Comparison of ENCODE assay signal across 16 mouse cellular contexts in the genomic region with DNA sequence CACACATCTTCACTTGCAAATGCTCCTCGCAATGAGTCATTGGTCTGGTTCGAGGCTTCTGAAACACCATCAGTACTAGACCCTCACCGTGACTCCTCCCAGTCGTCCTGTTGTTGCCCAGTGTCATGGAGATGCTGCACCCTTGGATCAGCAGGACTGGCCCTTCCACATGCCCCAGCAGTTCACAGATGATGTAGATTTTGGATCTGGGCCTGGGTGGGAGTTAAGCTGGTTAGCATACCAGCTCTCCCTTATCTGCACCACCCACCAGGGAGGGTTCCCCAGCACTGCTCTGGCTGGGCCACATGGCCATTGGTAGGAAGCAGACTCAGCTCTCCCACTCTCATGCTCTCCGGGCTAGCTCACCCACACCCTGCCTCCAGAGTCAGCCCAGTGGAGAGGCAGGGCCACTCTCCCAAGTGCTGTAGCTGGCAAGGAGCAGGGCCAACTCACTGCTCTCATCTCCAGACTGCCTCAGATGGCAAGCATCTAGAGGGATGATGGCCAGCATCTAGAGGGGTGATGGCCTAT.
DNase-seq lines count a peak whose midpoint lies in the region; ATAC-seq lines count a peak whose summit lies in the region.
"Had no signal": no experiment of that assay in that cellular context is flagged by ENCODE, and none has a peak within 500 bp of the region (broad histone marks: within the 10 kb centered on the region; RNA-seq: fewer than 3 reads in every experiment).

No protein-coding gene starts in this region.

- H3K27me3 ChIP-seq in embryonic facial prominence, embryonic 13.5 days, result no peaks in the 10 kb centered on the region
- peaks cover 17% of the 10 kb centered on the region for H3K27me3 ChIP-seq in embryonic facial prominence, embryonic 10.5 days (replicated peaks; ENCODE audit: low read depth, poor library complexity, severe bottlenecking)
- H3K27me3 ChIP-seq: Patski had no signal

- no peak overlapping the region for H3K4me3 ChIP-seq in embryonic facial prominence, embryonic 13.5 days
- no peak overlapping the region for H3K4me3 ChIP-seq in embryonic facial prominence, embryonic 10.5 days
- H3K4me3 ChIP-seq: hindbrain, embryonic 10.5 days had no signal

- no peak for ATAC-seq in embryonic facial prominence, embryonic 13.5 days (ENCODE audit: insufficient number of reproducible peaks, insufficient read depth, low FRiP score, low TSS enrichment, low read depth)
- ATAC-seq in monocyte, adult 5-6 weeks (replicated peaks; ENCODE audit: insufficient number of reproducible peaks, low FRiP score, low TSS enrichment, poor library complexity, severe bottlenecking), result no peak
- no peak for ATAC-seq in inflammation-experienced regulatory T-cells, adult 6 months
- ATAC-seq: forebrain, embryonic 14.5 days; Patski had no signal

- 0 out of 2 replicates have a peak overlapping the region, but pooled peaks have one; percentile 16 for H3K9ac ChIP-seq in embryonic facial prominence, embryonic 13.5 days

- DNase-seq in embryonic facial prominence, embryonic 10.5 days (ENCODE audit: low spot score), result no peak
- DNase-seq in heart, postnatal 4 days, result peak; percentile 27
- no peak for DNase-seq in heart, postnatal 14 days
- DNase-seq in urinary bladder, postnatal 14 days (ENCODE audit: low spot score), result peak; percentile 19
- DNase-seq in urinary bladder, postnatal 10 days (ENCODE audit: low spot score), result no peak
- DNase-seq: cerebellum, adult 9-11 months; lung, adult 2 months; midbrain, embryonic 14.5 days; thymus, adult 2 months had no signal

- intact Hi-C loops in heart, postnatal 14 days (cut with DNase I), result loop anchor here (5.0 to 10.0 kb wide), 3 partner anchors 125 to 402 kb away; partner anchors contain the start of genes C1qtnf5 and Cbl

- 73% methylated on average over 5 of the region's 5 CpGs for WGBS in embryonic facial prominence, embryonic 13.5 days
- WGBS in embryonic facial prominence, embryonic 10.5 days, result 71% methylated on average over 5 of the region's 5 CpGs

- no peak overlapping the region for H3K4me2 ChIP-seq in embryonic facial prominence, embryonic 13.5 days

- no peak overlapping the region for H3K27ac ChIP-seq in embryonic facial prominence, embryonic 13.5 days
- no peak overlapping the region for H3K27ac ChIP-seq in embryonic facial prominence, embryonic 10.5 days (replicated peaks)
- H3K27ac ChIP-seq: hindbrain, embryonic 10.5 days; macrophage had no signal

- H3K4me1 ChIP-seq in embryonic facial prominence, embryonic 13.5 days, result no peaks in the 10 kb centered on the region
- peaks cover 5% of the 10 kb centered on the region; the same call in 1 of the 2 replicates for H3K4me1 ChIP-seq in embryonic facial prominence, embryonic 10.5 days

- H3K36me3 ChIP-seq in embryonic facial prominence, embryonic 13.5 days, result no peaks in the 10 kb centered on the region
- no peaks in the 10 kb centered on the region for H3K36me3 ChIP-seq in embryonic facial prominence, embryonic 10.5 days (replicated peaks)
- H3K36me3 ChIP-seq: hindbrain, embryonic 10.5 days had no signal

- no peaks in the 10 kb centered on the region for H3K9me3 ChIP-seq in embryonic facial prominence, embryonic 13.5 days
- no peaks in the 10 kb centered on the region for H3K9me3 ChIP-seq in embryonic facial prominence, embryonic 10.5 days
- H3K9me3 ChIP-seq: hindbrain, embryonic 10.5 days had no signal

Comparison
In these comparisons a context has a peak if more than half of its experiments do, and no peak if none do; other contexts are left out.
1. DNase-seq: peak in heart, postnatal 4 days (single experiment) and urinary bladder, postnatal 14 days (single experiment); none in embryonic facial prominence, embryonic 10.5 days (single experiment), heart, postnatal 14 days (0 of 2) and urinary bladder, postnatal 10 days (single experiment).